Mouse (Mus musculus) liver, adult 2 months (tissue): Measurements from ENCODE around the gene Gm1043.

ENCODE experiments used
- CTCF ChIP-seq: fragments of 200-500 bp; IDR thresholded peaks from 2 replicates; pipeline ENCODE4 v1.5.1; 2011; ENCODE audit warnings: low read depth, low read length, control low read depth
- POLR2A ChIP-seq: fragments of 200-500 bp; IDR thresholded peaks from 2 replicates; pipeline ENCODE4 v1.6.1; 2011; ENCODE audit warnings: low read length, control low read depth; ENCODE audit not compliant: insufficient read depth; ENCODE audit errors: extremely low read depth

DNA sequence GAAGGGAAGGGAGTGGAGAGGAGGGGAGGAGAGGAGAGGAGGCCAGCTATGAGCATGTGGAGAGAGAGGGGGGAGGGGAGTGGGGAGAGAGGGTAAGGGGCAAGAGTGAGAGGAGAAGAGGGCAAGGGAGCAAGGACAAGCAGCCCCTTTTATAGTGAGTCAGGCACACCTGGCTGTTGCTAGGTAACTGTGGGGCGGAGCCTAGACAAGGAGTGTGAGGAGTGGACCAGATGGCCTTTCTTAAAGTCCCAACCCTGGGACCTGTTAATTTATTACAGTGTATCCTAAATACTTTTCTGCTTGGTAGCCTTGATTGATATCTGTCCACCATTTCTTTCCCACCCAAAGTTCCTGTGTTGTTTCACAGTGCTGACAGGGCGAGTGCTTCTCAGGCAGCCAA is 36.1 kb upstream of the Gm1043 start:
- TF ChIP-seq CTCF: no peak
- TF ChIP-seq POLR2A: no peak
